Mouse (Mus musculus): ENCODE data around the gene Cst12.
"Not testable (repeated sequence)": the region's sequence is repeated elsewhere in the genome, so short reads cannot be mapped to it uniquely, and the experiment has no call there.

Gene Cst12

DNA sequence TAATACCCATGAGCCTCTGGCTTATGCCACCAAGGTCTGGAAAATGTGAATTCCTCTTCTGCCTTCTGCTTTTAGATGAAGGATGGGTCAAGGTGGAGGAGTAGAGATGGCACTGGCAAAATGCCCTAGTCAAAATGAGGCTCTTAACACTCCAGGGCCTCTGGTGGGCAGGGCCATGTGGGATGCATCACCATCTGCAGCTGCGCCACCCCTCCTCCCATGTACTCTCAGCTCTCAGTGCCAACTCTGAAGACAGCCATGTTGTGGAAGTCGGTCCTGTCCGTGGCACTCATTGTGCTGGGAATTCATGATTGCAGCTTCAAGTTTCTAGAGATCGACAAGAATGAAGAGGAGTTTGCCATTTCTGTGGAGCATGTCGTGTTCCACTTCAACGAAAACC is at the start of gene Cst12:
Gene Cst12, plus strand, starts transcription at position 220 of the 400 bp plus-strand sequence.
- no peak for DNase-seq

DNA sequence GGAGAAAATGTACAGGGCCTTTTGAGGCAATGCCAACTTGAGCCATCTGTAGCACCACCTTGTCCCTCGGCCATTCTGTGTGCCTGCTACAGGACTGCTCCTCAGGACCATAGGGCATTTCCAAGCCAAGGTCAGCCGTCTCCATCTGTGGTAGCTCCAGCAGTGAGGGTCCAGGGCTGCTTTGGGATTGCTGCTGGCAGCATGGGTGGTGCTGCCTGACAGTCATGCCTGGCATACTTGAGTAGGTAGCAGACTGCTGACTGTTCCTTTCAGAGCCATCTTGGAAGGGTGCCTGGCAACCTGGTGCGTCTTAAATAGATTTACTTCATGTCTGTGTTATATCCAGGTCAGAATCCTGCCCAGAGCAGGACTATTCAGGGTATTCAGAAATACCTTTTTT is 46.2 kb upstream of the Cst12 start:
- DNase-seq, result no peak

DNA sequence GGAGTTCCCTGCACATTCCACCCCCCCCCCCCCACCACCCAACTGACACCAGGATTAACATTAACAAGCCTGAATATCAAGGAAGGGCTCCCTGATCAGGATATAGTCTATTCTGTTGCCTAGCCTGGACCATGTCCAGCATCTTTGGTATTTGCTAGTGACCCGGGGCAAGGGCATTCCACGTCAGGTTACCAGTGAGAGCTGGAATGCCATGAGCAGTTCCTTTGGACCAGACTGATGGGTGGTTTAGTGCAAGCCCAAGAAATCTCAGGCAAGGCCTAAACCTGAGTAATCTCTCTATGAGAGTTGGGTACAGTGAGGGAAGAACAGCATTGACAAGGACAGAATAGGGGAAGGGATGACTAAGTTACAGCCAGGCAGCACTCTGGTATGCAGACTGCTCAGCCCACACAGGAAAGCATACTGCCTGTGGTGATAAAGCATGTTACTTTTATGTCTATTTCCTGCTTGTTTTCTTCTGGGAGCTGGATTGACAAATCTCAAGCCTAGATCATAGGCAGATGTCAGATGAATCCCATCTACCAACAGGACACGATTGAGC is 45.2 kb upstream of the Cst12 start:
- DNase-seq, result no peak

DNA sequence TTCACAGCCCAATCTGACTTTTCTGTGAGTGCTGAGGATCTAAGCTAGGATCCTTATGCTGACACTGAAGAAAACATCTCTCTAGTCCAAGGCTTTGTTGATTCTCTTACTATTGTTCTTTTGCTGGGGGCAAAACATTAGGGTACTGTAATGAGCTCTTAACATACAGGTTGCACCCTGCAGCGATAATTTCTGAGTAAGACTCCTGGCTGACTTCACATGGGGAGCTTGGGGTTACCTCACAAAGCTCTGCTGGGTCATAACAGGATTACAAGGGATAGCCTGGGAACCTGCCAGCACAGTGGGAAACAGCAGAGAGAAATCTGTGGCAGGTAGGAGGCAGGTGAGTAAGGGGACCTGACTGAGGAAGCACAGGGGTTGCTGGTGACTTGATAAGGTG is 39.1 kb upstream of the Cst12 start, which contains the start of gene Cstl1:
Gene Cstl1, plus strand, starts transcription at position 301 of the 400 bp plus-strand sequence.
- no peak for DNase-seq

DNA sequence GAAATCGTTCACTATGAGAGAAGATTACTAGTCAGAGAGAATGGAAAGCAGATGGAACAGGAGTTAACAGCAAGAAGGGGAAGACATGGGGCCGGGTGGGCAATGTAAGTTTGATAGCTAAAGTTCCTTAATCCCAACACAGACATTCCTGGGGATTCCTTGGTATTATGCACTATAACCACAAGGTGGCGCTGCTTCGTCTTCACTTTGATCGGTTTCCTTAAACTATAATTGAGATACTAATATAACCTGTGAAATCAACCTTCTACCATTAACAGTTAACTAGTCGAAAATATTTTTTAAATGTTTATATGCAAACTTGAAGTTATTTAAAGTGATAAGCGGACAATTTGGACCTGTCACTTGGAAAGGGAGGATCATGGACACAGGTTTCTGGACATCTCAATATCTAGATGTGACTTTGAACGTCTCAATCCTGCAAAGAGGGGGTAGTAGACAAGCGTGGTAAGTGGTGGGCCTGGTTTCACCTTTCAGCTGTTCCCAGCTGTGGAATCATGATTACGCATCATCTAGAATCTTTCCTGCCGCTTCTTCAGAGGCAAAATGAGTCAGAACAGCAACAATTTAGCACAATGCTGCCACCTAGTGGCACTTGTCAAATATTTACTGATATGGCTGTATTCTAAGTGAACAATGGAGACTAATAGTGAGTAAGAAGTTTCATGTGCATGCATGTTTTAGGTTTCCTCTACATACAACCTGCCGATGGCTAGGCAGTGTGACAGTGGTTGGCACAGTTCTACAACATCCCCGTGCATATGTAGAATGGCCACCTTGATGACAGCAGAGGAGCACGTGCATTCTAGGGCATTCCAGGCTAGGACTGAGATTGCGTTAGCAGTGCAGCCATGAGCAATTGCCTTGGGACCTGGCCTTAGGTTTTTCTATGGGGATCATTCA is 37.0 kb upstream of the Cst12 start:
- peak; percentile 68 to 79 for DNase-seq

DNA sequence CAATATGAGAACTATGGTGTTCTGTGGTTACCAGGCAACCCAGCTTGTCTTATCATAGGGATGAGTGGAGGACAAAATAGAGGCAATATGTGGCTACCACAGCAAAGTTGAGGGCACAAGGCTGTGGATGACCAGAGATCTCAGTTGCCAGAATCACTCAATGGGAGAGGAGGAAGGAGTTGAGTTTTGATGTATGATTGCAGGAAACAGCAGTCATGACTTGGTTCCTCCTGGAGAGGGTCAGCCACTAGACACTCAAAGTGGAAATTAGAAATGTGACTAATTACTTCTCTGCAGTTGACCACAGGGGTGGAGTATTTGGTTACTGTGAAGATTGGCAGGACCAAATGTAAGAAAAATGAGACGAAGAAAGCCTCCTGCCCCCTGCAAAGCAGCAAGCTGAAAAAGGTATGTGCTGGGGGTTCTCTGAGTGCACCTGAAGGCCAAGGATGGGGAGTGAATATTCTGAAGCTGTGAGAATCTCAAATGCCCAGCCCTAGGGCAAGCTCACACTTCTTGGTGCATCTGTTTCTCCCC is 34.8 kb upstream of the Cst12 start:
- no peak for DNase-seq

DNA sequence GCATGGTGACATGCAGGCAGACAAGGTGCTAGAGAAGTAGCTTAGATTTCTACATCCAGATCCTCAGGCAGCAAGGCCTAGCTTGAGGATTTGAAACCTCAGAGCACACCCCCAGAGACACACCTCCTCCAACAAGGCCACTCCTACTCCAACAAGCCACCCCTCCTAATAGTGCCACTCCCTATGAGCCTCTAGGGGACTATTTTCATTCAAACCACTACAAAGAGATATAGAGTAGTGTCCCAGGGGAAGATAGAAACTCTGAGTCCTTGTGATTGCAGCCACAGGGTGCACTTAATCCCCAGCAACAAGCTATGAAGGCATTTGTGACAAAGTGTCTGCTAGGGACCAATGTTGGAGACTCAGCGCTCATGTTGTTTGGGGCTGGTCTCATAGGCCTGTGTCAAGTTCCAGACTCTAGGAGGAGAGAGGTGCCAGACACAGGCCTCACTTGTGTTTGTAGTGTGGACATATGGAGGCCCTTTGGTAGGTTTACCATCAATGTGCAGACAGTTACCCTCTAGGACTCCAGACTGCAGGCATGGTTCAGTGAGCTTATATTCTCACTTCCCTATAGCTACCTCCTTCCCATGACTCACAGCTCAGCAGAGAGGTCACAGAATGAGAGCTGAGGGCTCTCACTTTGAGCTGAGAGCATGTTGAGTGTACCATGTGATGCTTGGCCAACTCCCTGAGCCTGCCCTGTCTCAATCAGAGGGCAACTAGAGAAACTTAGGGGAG is 25.3 kb upstream of the Cst12 start:
- DNase-seq, result no peak

DNA sequence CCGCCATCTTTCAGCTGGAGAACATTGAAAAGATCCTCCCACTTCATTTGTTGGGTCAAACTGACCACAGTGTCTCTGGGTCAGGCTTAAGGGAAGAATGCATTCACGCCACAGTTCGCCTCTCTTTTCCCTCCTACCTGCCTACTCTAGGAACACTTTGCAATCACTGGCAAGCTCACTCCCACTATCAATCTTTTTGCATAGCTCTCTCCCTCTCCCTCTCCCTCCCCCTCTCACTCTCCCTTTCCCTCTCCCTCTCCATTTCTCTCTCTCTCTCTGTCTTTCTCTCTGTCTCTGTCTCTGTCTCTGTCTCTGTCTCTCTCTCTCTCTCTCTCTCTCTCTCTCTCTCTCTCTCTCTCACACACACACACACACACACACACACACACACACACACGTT is 17.8 kb upstream of the Cst12 start, which contains the start of gene Cst11:
Gene Cst11, minus strand, starts transcription at position 101 of the 400 bp plus-strand sequence.
- DNase-seq, result not testable (repeated sequence)

DNA sequence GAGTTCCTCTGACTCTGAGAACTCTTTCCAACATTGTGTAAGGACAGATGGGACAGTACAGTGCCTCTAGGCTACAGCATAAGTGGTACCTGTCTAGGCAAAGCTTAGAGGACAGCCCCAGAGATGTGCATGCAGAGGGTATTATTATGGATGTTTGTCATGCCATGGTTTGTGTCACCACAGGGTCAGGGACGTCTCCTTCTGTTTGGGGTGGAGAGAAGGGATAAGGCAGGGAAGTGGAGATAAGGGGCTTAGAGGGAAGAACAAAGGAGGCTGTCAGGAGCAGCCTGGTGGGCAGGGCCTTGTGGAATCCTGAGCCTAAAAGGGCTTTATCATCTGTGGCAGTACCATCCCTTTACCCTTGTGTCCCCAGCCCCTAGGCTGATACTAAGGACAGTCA is 7.5 kb upstream of the Cst12 start, which contains the start of gene 8030411F24Rik:
Gene 8030411F24Rik, plus strand, starts transcription at position 301 of the 400 bp plus-strand sequence.
- DNase-seq, result no peak

DNA sequence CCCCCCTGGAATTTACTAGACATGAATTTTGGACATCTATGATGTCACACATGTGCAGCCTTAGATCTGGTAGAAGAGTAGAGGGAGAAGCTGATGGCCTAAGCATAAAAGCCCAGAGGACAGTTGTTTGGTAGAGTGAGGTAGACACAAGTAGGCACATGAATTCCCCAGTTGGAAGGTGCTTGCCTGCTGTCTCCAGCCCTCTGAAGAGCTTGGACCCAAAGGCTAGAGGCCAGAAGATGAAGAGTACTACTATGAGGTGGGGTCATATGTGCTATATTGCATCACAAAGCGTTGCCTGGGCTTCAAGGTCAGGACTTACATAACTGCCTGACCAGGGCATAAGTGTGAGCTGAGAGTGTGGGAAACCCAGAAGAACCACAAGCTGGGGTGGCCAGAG is 9.3 kb downstream of the Cst12 start, which contains the start of gene Cst8:
Gene Cst8, plus strand, starts transcription at position 301 of the 400 bp plus-strand sequence.
- no peak for DNase-seq

DNA sequence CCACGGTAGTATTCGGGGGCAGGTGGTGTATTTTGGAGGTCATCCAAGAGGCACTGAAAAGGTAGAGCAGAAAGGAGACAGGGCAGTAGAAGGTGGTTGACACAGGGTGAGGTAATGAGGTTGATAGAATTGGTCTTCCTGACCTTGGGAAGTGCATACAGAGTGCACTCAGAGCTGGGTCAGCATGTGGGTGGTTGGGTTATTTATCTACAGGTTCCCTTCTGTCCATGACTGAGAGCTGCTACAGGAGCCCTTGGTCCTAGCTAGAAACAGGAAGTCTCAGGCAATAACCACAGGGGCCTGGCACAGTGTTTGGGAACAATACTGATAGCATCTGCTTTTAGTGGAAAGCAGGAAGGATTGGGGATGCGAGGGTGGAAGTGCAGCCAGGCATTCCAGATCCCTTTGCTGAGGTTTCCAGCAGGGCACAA is 12.3 kb downstream of the Cst12 start:
- DNase-seq, result peak in 1 of 2 experiments; percentile 5

DNA sequence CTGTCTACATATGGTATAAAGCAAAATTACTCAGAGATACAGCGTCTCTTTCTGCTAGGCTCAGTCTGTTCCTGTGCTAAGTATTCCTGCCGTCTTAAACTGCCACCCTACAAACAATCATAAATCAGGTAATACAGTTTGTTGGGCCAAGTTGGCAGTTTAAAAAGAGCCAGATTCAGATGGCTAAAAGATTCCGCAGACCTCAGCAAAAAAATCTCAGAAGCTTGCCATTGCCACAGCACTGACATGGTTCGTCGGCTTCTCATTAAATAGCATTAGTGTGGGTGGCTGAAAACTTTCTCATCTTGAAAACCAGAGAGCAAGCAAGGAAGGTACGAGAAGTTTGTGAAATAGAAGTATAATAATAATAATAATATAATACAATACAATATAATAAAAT is 17.5 kb downstream of the Cst12 start:
- no peak for DNase-seq

DNA sequence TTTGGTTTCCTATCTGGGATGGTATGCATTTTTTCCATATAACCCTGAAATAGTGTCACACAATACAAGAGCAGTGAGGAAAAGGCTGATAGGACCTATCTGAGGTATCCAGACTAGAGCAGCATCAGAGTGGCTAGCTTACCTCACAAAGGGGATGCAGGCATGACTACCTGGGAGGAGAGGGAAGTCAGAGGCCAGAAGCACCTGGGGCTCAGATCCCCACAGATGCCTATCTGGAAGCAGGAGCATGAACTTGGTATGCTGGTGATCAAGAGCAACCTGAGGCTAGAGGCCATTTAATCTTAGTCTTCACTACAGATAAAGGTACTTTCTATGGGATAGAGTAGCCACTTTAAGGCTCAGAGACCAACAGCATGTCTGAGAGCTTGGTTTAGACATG is 30.7 kb downstream of the Cst12 start, which contains the start of gene Cst13:
Gene Cst13, plus strand, starts transcription at position 173 of the 400 bp plus-strand sequence.
- DNase-seq, result no peak

DNA sequence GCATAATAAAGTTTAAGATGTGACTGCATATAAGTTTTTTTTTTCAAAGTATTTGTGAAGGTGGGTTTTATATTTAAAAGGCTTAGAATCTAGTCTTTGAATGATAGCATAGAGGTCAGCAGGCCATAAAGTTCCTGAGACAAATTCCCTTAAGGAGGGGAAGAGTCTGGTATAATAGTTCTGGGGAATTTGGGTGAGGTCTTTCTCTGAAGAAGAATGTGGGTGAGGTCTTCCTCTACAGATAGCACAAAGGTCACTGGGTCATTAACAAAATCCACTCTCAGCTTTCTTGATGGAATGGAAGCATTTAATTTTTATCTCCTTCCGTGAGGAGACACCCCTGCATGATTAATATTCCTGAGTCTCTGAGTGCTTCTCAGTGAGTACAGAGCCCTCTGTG is 36.8 kb downstream of the Cst12 start:
- no peak for DNase-seq

DNA sequence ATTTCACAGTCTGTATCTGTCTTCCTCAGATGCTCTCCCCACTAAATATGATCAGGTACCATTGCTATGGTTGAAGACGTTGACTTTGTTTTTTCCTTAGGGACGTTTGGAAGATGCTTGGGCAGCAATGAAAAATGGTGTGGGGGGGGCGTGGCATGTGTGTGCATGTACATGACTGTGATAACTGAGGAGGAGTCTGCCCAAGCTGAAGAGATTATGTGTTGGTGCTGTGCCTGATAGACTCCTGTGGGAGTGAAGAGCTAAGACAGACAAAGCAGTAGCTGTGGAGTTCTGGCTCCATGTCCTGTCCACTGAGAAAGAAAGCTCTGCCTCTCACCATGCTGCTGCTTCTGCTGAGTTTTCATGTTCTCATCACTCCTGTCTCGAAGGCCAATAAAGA is 45.8 kb downstream of the Cst12 start, which contains the start of gene Cst9:
Gene Cst9, plus strand, starts transcription at position 236 of the 400 bp plus-strand sequence.
- DNase-seq, result no peak

DNA sequence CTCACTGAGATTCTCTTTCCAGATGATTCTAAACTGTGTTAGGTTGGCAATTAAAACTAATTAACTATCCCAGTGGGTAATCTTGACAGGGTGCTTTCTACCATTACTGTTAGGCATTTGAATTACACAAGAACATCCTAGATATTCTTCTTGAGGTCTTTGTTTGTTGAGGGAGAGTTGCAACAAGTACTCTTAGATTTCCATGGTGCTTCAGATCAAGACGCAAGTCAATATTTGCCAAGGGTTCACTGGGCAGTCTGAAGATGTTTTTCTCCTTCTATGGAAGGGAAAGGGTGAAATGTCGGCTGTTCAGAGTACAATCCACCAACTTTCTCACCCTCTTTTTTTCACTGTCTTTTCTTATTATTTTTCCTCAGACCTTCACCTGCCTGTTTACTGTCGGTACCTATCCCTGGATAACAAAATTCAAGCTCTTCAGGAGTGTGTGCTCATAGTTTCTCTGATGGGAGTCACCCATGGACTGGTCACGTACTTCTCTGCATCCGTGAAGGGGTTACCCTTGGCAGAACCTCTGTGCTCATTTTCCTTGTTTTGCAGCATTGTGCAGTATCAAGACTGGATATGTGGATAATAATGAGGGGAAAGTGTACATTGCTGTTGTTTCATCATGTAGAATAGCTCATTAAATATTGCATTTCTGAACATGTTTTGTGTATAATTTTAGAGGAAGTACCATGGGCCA is 49.1 kb downstream of the Cst12 start:
- no peak for DNase-seq

DNA sequence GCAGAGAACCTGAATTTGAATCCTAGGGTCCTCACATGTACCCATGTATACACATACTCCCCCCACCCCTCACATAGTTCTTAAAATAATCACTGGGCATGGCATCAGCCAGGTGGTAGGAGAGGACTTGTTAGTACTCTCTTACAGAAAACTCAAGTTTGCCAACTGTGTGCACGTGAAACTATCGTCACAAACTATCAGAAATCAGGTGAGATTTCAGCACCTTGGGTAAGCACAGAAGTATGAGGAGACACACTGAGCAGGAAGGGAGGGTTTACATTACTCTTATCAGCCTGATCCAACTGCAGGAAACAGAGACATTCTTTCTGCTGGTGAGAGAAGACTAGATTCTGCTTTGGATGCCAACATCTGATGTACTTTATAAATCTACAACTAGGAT is 50.1 kb downstream of the Cst12 start:
- no peak for DNase-seq

Measured in kidney, postnatal 4 days (tissue).